Mouse (Mus musculus) stomach, embryonic 16.5 days (tissue): ENCODE measurements around the gene Gprc5c. TPM values are rescaled to one million over a fixed set of nuclear protein-coding genes. Genes with fewer than 3 reads are reported as not detected.

Experiments
- ATAC-seq: fragments of 200-750 bp; cut with Nextera tagmentation; 2 replicates; pipeline ENCODE4 v1.8.0; 2017; ENCODE audit warnings: moderate number of reproducible peaks, moderate TSS enrichment; ENCODE audit not compliant: insufficient read depth, low FRiP score
- H3K27ac ChIP-seq: fragments of 300-500 bp; sonication (generic); 2 replicates; pipeline ENCODE4 v1.5.1; 2014; ENCODE audit warnings: low read length
- H3K27me3 ChIP-seq: fragments of 300-500 bp; sonication (generic); 2 replicates; pipeline ENCODE4 v1.6.1; 2014; ENCODE audit warnings: low read length, control low read depth, mixed read lengths; ENCODE audit not compliant: control insufficient read depth, insufficient read depth
- H3K36me3 ChIP-seq: fragments of 300-500 bp; sonication (generic); 2 replicates; pipeline ENCODE4 v1.6.1; 2014; ENCODE audit warnings: low read length; ENCODE audit not compliant: control insufficient read depth, insufficient read depth
- H3K4me1 ChIP-seq: fragments of 300-500 bp; sonication (generic); 2 replicates; pipeline ENCODE4 v1.6.1; 2014; ENCODE audit warnings: low read length, control low read depth, mixed read lengths; ENCODE audit not compliant: control insufficient read depth, insufficient read depth
- H3K4me2 ChIP-seq: fragments of 300-500 bp; sonication (generic); 2 replicates; pipeline ENCODE4 v1.6.1; 2014; ENCODE audit warnings: low read depth, low read length, mixed read lengths
- H3K4me3 ChIP-seq: fragments of 300-500 bp; sonication (generic); replicated peaks from 2 replicates; pipeline ENCODE4 v1.5.1; 2014; ENCODE audit warnings: mild to moderate bottlenecking, low read length
- H3K9ac ChIP-seq: fragments of 300-500 bp; sonication (generic); 2 replicates; pipeline ENCODE4 v1.6.1; 2014; ENCODE audit warnings: low read length
- H3K9me3 ChIP-seq: fragments of 300-500 bp; sonication (generic); replicated peaks from 2 replicates; pipeline ENCODE4 v1.6.1; 2016; ENCODE audit warnings: low read length, control low read depth; ENCODE audit not compliant: control insufficient read depth
- WGBS: fragments of 180-500 bp; shearing (Covaris S2); extraction: QIAGEN DNeasy Blood & Tissue Kit; methylation state at CpG from one replicate; pipeline ENCODE4 v1.1.7; 2014; 5-methylcytosine and 5-hydroxymethylcytosine counted together
- polyA plus RNA-seq: library from polyadenylated mRNA; unstranded; fragments of >200 nt; fragmentation: Nextera tagmentation; extraction: Ambion mirVana; gene quantifications from 2 replicates; pipeline ENCODE4 v1.2.1, GENCODE M21; 2015

Gprc5c gene
- polyA plus RNA-seq, 1 experiment from 2014 or later, result 23.0 TPM

GRCm38 (mm10) chr11:114826686-114827085 lies 24.3 kb upstream of the Gprc5c start:
- Histone ChIP-seq H3K36me3 (no peaks in the 10 kb centered on the region), H3K4me2 (no peak overlapping the region), H3K9me3 (no peaks in the 10 kb centered on the region), H3K9ac (no peak overlapping the region), H3K4me1 (peaks cover 28% of the 10 kb centered on the region), H3K27ac (peak overlapping the region; percentile 6; the same call in 1 of the 2 replicates), H3K4me3 (no peak overlapping the region), H3K27me3 (no peaks in the 10 kb centered on the region)
- WGBS, result 53% methylated on average over 5 of the region's 5 CpGs
- no peak for ATAC-seq

GRCm38 (mm10) chr11:114829499-114830432 lies 21.2 kb upstream of the Gprc5c start:
- H3K9me3 ChIP-seq, result no peaks in the 10 kb centered on the region
- peaks cover 23% of the 10 kb centered on the region for H3K4me1 ChIP-seq
- 5% methylated on average over 24 of the region's 24 CpGs for WGBS
- peak overlapping the region; percentile 22 for H3K4me3 ChIP-seq
- H3K27ac ChIP-seq, result peak overlapping the region; percentile 50
- peak; percentile 86 for ATAC-seq
- no peaks in the 10 kb centered on the region for H3K36me3 ChIP-seq
- peak overlapping the region; percentile 57 for H3K9ac ChIP-seq
- H3K27me3 ChIP-seq, result no peaks in the 10 kb centered on the region
- peak overlapping the region; percentile 62 for H3K4me2 ChIP-seq

GRCm38 (mm10) chr11:114830433-114830773 lies 20.5 kb upstream of the Gprc5c start:
- Histone ChIP-seq H3K4me3 (peak overlapping the region; percentile 22), H3K4me2 (peak overlapping the region; percentile 62), H3K9me3 (no peaks in the 10 kb centered on the region), H3K27me3 (no peaks in the 10 kb centered on the region), H3K9ac (peak overlapping the region; percentile 57), H3K27ac (peak overlapping the region; percentile 50), H3K4me1 (peaks cover 23% of the 10 kb centered on the region), H3K36me3 (no peaks in the 10 kb centered on the region)
- WGBS, result 18% methylated on average over 8 of the region's 8 CpGs
- no peak for ATAC-seq

- ATAC-seq, result no peak
- H3K9ac ChIP-seq, result no peak overlapping the region
- H3K4me2 ChIP-seq, result no peak overlapping the region
- H3K9me3 ChIP-seq, result no peaks in the 10 kb centered on the region
- H3K27me3 ChIP-seq, result no peaks in the 10 kb centered on the region
- no peak overlapping the region for H3K4me3 ChIP-seq
- WGBS, result 49% methylated on average over 5 of the region's 5 CpGs
- no peaks in the 10 kb centered on the region for H3K36me3 ChIP-seq
- H3K4me1 ChIP-seq, result peaks cover 20% of the 10 kb centered on the region
- no peak overlapping the region for H3K27ac ChIP-seq
These were observed 17.8 kb upstream of the Gprc5c start for GRCm38 (mm10) chr11:114833166-114833565.

GRCm38 (mm10) chr11:114843818-114844463 lies 7.0 kb upstream of the Gprc5c start:
- H3K9me3 ChIP-seq, result no peaks in the 10 kb centered on the region; the same call in 1 of the 2 replicates
- ATAC-seq, result peak; percentile 67; the same call in 1 of the 2 replicates
- no peak overlapping the region for H3K27ac ChIP-seq
- no peaks in the 10 kb centered on the region for H3K36me3 ChIP-seq
- no peak overlapping the region for H3K9ac ChIP-seq
- no peaks in the 10 kb centered on the region for H3K27me3 ChIP-seq
- H3K4me3 ChIP-seq, result no peak overlapping the region
- H3K4me1 ChIP-seq, result peaks cover 10% of the 10 kb centered on the region; the same call in 1 of the 2 replicates
- no peak overlapping the region for H3K4me2 ChIP-seq
- WGBS, result 15% methylated on average over 8 of the region's 8 CpGs

GRCm38 (mm10) chr11:114844464-114845220 lies 6.3 kb upstream of the Gprc5c start:
- Histone ChIP-seq H3K27ac (no peak overlapping the region), H3K4me2 (no peak overlapping the region), H3K9ac (no peak overlapping the region), H3K27me3 (no peaks in the 10 kb centered on the region), H3K4me3 (no peak overlapping the region), H3K9me3 (no peaks in the 10 kb centered on the region; the same call in 1 of the 2 replicates), H3K36me3 (no peaks in the 10 kb centered on the region), H3K4me1 (peaks cover 10% of the 10 kb centered on the region; the same call in 1 of the 2 replicates)
- no peak for ATAC-seq
- WGBS, result 66% methylated on average over 7 of the region's 7 CpGs

- Histone ChIP-seq H3K27ac (no peak overlapping the region), H3K4me1 (peaks cover 14% of the 10 kb centered on the region; the same call in 1 of the 2 replicates), H3K9me3 (no peaks in the 10 kb centered on the region; the same call in 1 of the 2 replicates), H3K36me3 (no peaks in the 10 kb centered on the region), H3K27me3 (no peaks in the 10 kb centered on the region), H3K4me3 (no peak overlapping the region), H3K9ac (no peak overlapping the region), H3K4me2 (no peak overlapping the region)
- ATAC-seq, result no peak
- WGBS, result 66% methylated on average over 4 of the region's 4 CpGs
These were observed 4.6 kb upstream of the Gprc5c start for GRCm38 (mm10) chr11:114846336-114846735.

- H3K27ac ChIP-seq, result no peak overlapping the region
- WGBS, result 80% methylated on average over 5 of the region's 5 CpGs
- H3K4me2 ChIP-seq, result no peak overlapping the region
- no peaks in the 10 kb centered on the region for H3K27me3 ChIP-seq
- H3K9ac ChIP-seq, result no peak overlapping the region
- no peak for ATAC-seq
- H3K36me3 ChIP-seq, result no peaks in the 10 kb centered on the region
- H3K4me3 ChIP-seq, result no peak overlapping the region
- H3K4me1 ChIP-seq, result peaks cover 14% of the 10 kb centered on the region; the same call in 1 of the 2 replicates
- no peaks in the 10 kb centered on the region for H3K9me3 ChIP-seq
These were observed 3.9 kb upstream of the Gprc5c start for GRCm38 (mm10) chr11:114847008-114847407.
